13 mouse cellular contexts compared by ENCODE assay signal in genomic region chr1:63508801-63509200, GRCm38 (mm10).
"Had no signal": no experiment of that assay in that cellular context is flagged by ENCODE, and none has a peak within 500 bp of the region (broad histone marks: within the 10 kb centered on the region; RNA-seq: fewer than 3 reads in every experiment).

No protein-coding gene starts in this region.

- H3K27ac ChIP-seq: left cerebral cortex, adult 2 months; limb, embryonic 10.5 days; liver, embryonic 15.5 days had no signal

- H3K4me2 ChIP-seq: liver, embryonic 11.5 days; liver, embryonic 15.5 days had no signal

- H3K9ac ChIP-seq: liver, embryonic 15.5 days had no signal

- H3K36me3 ChIP-seq: limb, embryonic 10.5 days; liver, embryonic 15.5 days had no signal

- DNase-seq: kidney, adult 8-10 months; kidney, postnatal 25 days; lung, adult 2 months; lung, postnatal 36 days; right cerebral cortex, postnatal 4 days; spleen, adult 18-20 months; thymus, postnatal 4 days had no signal

- H3K27me3 ChIP-seq: liver, embryonic 15.5 days had no signal

- H3K9me3 ChIP-seq: limb, embryonic 10.5 days; liver, embryonic 15.5 days had no signal

- H3K4me3 ChIP-seq: left cerebral cortex, adult 2 months; limb, embryonic 10.5 days; liver, embryonic 15.5 days had no signal

- H3K4me1 ChIP-seq: limb, embryonic 10.5 days; liver, embryonic 15.5 days had no signal

- ATAC-seq: lung, postnatal 0 days; midbrain, embryonic 16.5 days had no signal
